Mouse (Mus musculus) gastrocnemius, postnatal 14 days (tissue): Measurements from ENCODE around the gene Tnip1. TPM values are rescaled to one million over a fixed set of nuclear protein-coding genes. Genes with fewer than 3 reads are reported as not detected.
A peak's percentile ranks its signal among the peaks of the same experiment; 100 is the strongest.

ENCODE experiments used
- DNase-seq: peaks from one replicate; pipeline ENCODE4 v3.0.0; 2021; ENCODE audit warnings: mixed read lengths
- intact Hi-C: fragments of 180-260 bp; cut with DNase I; formaldehyde crosslinking; loops from one replicate; pipeline ENCODE4 v1.15.1; 2025; ENCODE audit warnings: low total_unique reads
- long read RNA-seq, 2 experiments: library from polyadenylated mRNA; stranded (forward); transcript quantifications; one replicate each; pipeline ENCODE4 v2.0.0; 2021
- total RNA-seq, 2 experiments: library from RNA; stranded (reverse); gene quantifications; 2 replicates each; pipeline ENCODE4 v1.2.3; 2021

The Tnip1 gene
- total RNA-seq = 10 to 100 TPM; 28.8 to 31.1 TPM
- long read RNA-seq, experiment 1, transcript Tnip1-206 (18 exons, 2,834 nt) = major isoform, 7 of 32 reads
- long read RNA-seq, experiment 1, partial matches to known transcripts = 6 of 32 reads
- long read RNA-seq, experiment 1, other reads (novel, unspliced or antisense) = 18 of 32 reads
- long read RNA-seq, experiment 2, transcript Tnip1-206 (18 exons, 2,834 nt) = major isoform, 10 of 41 reads
- long read RNA-seq, experiment 2, partial matches to known transcripts = 4 of 41 reads
- long read RNA-seq, experiment 2, other reads (novel, unspliced or antisense) = 27 of 41 reads

GRCm38 (mm10) chr11:54962810-54963209 is at the start of gene Tnip1:
Tnip1 (minus strand) TSS chr11:54962917.
- intact Hi-C loops = no loop called here
- DNase-seq = peak; percentile 47

GRCm38 (mm10) chr11:55011440-55011839 is 48.7 kb upstream of the Tnip1 start:
- intact Hi-C loops = no loop called here
- no peak for DNase-seq

GRCm38 (mm10) chr11:55008230-55008629 is 45.5 kb upstream of the Tnip1 start:
- DNase-seq = no peak
- intact Hi-C loops = loop anchor here (10.0 kb wide), 1 partner anchor 147 kb away; the partner anchor contains the start of gene Slc36a3

- no peak for DNase-seq
- intact Hi-C loops = loop anchor here (10.0 kb wide), 1 partner anchor 149 kb away; the partner anchor contains the start of gene Slc36a3
Measured at GRCm38 (mm10) chr11:55005684-55006083, 43.0 kb upstream of the Tnip1 start.

- intact Hi-C loops = loop anchor here (10.0 kb wide), 1 partner anchor 150 kb away; the partner anchor contains the start of gene Slc36a3
- no peak for DNase-seq
Measured at GRCm38 (mm10) chr11:55004970-55005502, 42.3 kb upstream of the Tnip1 start.

GRCm38 (mm10) chr11:54998708-54999107 is 36.0 kb upstream of the Tnip1 start:
- no peak for DNase-seq
- intact Hi-C loops = loop anchor here (2.0 to 10.0 kb wide), 2 partner anchors 38 to 86 kb away; no protein-coding TSS in a partner anchor

GRCm38 (mm10) chr11:54998284-54998683 is 35.6 kb upstream of the Tnip1 start:
- intact Hi-C loops = loop anchor here (2.0 to 10.0 kb wide), 2 partner anchors 39 to 87 kb away; no protein-coding TSS in a partner anchor
- DNase-seq = peak; percentile 52

GRCm38 (mm10) chr11:54996176-54996575 is 33.5 kb upstream of the Tnip1 start:
- no peak for DNase-seq
- intact Hi-C loops = loop anchor here (10.0 kb wide), 1 partner anchor 89 kb away; no protein-coding TSS in a partner anchor

GRCm38 (mm10) chr11:54989920-54990319 is 27.2 kb upstream of the Tnip1 start:
- intact Hi-C loops = loop anchor here (5.0 to 10.0 kb wide), 2 partner anchors 95 to 113 kb away; no protein-coding TSS in a partner anchor
- DNase-seq = no peak

- intact Hi-C loops = loop anchor here (5.0 kb wide), 1 partner anchor 112 kb away; no protein-coding TSS in a partner anchor
- DNase-seq = no peak
Measured at GRCm38 (mm10) chr11:54988754-54989349, 26.1 kb upstream of the Tnip1 start.

GRCm38 (mm10) chr11:54987974-54988373 is 25.3 kb upstream of the Tnip1 start:
- no peak for DNase-seq

GRCm38 (mm10) chr11:54985086-54985485 is 22.4 kb upstream of the Tnip1 start:
- intact Hi-C loops = loop anchor here (5.0 kb wide), 1 partner anchor 108 kb away; no protein-coding TSS in a partner anchor
- no peak for DNase-seq

More at GRCm38 (mm10) chr11:54987974-54988373, 25.3 kb upstream of the Tnip1 start:
- intact Hi-C loops = loop anchor here (2.0 to 5.0 kb wide), 2 partner anchors 59 to 111 kb away; no protein-coding TSS in a partner anchor

- no peak for DNase-seq
- intact Hi-C loops = no loop called here
Measured at GRCm38 (mm10) chr11:54984581-54984980, 21.9 kb upstream of the Tnip1 start.

- intact Hi-C loops = no loop called here
- DNase-seq = peak; percentile 60
Measured at GRCm38 (mm10) chr11:54984085-54984484, 21.4 kb upstream of the Tnip1 start.

GRCm38 (mm10) chr11:54982520-54982919 is 19.8 kb upstream of the Tnip1 start:
- intact Hi-C loops = no loop called here

GRCm38 (mm10) chr11:54981630-54982029 is 18.9 kb upstream of the Tnip1 start:
- no peak for DNase-seq
- intact Hi-C loops = loop anchor here (2.0 kb wide), 1 partner anchor 47 kb away; no protein-coding TSS in a partner anchor

More at GRCm38 (mm10) chr11:54982520-54982919, 19.8 kb upstream of the Tnip1 start:
- no peak for DNase-seq

GRCm38 (mm10) chr11:54977385-54977937 is 14.7 kb upstream of the Tnip1 start:
- no peak for DNase-seq
- intact Hi-C loops = no loop called here

GRCm38 (mm10) chr11:54976351-54976750 is 13.6 kb upstream of the Tnip1 start:
- intact Hi-C loops = no loop called here
- no peak for DNase-seq

GRCm38 (mm10) chr11:54975756-54976155 is 13.0 kb upstream of the Tnip1 start:
- intact Hi-C loops = no loop called here

GRCm38 (mm10) chr11:54975340-54975739 is 12.6 kb upstream of the Tnip1 start:
- no peak for DNase-seq
- intact Hi-C loops = no loop called here

More at GRCm38 (mm10) chr11:54975756-54976155, 13.0 kb upstream of the Tnip1 start:
- no peak for DNase-seq
